Mouse (Mus musculus) stomach, embryonic 14.5 days (tissue): ENCODE measurements at regions not wholly inside any gene's neighbourhood (a gene's known extent, or its start where the extent isn't known, plus 50 kb on each side); places are given as distances from the start of the nearest gene placed in this dataset.

ENCODE experiments used
- ATAC-seq: fragments of 200-750 bp; cut with Nextera tagmentation; 2 replicates; pipeline ENCODE4 v1.8.0; 2017; ENCODE audit warnings: low read depth, moderate TSS enrichment; ENCODE audit not compliant: insufficient number of reproducible peaks, insufficient read depth, low FRiP score
- H3K27ac ChIP-seq: fragments of 300-500 bp; sonication (generic); 2 replicates; pipeline ENCODE4 v1.5.1; 2014; ENCODE audit warnings: mild to moderate bottlenecking, low read length, moderate library complexity, mixed read lengths
- H3K27me3 ChIP-seq: fragments of 300-500 bp; sonication (generic); 2 replicates; pipeline ENCODE4 v1.6.1; 2014; ENCODE audit warnings: low read length, control low read depth, mixed read lengths; ENCODE audit not compliant: control insufficient read depth, insufficient read depth
- H3K36me3 ChIP-seq: fragments of 300-500 bp; sonication (generic); 2 replicates; pipeline ENCODE4 v1.6.1; 2014; ENCODE audit warnings: mild to moderate bottlenecking, control low read depth, low read length, moderate library complexity, mixed read lengths; ENCODE audit not compliant: control insufficient read depth, insufficient read depth
- H3K4me1 ChIP-seq: fragments of 300-500 bp; sonication (generic); 2 replicates; pipeline ENCODE4 v1.6.1; 2014; ENCODE audit warnings: low read length, control low read depth, mixed read lengths; ENCODE audit not compliant: control insufficient read depth, insufficient read depth
- H3K4me2 ChIP-seq: fragments of 300-500 bp; sonication (generic); replicated peaks from 2 replicates; pipeline ENCODE4 v1.6.1; 2014; ENCODE audit warnings: low read depth, low read length, control low read depth
- H3K4me3 ChIP-seq: fragments of 300-500 bp; sonication (generic); 2 replicates; pipeline ENCODE4 v1.5.1; 2014; ENCODE audit warnings: low read depth, low read length, control low read depth
- H3K9ac ChIP-seq: fragments of 300-500 bp; sonication (generic); replicated peaks from 2 replicates; pipeline ENCODE4 v1.6.1; 2014; ENCODE audit warnings: low read depth, mild to moderate bottlenecking, control low read depth, low read length, moderate library complexity, mixed read lengths
- H3K9me3 ChIP-seq: fragments of 300-500 bp; sonication (generic); 2 replicates; pipeline ENCODE4 v1.6.1; 2016; ENCODE audit warnings: low read depth, low read length, control low read depth; ENCODE audit not compliant: control insufficient read depth
- WGBS: fragments of 180-500 bp; shearing (Covaris S2); extraction: QIAGEN DNeasy Blood & Tissue Kit; methylation state at CpG from one replicate; pipeline ENCODE4 v1.1.7; 2014; 5-methylcytosine and 5-hydroxymethylcytosine counted together

DNA sequence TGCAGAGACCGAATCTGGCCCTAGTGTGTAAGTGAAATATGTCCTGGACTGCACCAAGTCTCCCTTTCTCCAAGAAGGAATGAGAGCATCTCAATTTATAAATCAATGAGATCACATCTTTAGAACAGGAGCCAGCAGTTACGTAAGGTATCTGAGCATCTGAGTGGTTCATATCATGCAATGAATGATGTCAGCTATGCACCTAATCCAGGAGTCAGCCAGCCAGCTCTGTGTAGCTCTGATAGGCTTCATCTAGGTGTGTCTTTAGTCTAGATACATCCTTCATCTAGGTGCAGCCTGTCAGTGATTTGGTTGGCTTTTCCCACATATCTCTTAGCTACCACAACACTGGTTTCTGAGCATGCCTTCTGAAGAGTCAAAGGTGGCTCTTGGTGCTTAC is 95.8 kb downstream of the Cops8 start:
- H3K9me3 ChIP-seq, result no peaks in the 10 kb centered on the region
- H3K4me3 ChIP-seq, result no peak overlapping the region
- no peaks in the 10 kb centered on the region for H3K36me3 ChIP-seq
- no peak for ATAC-seq
- H3K9ac ChIP-seq, result no peak overlapping the region
- no peak overlapping the region for H3K27ac ChIP-seq
- H3K4me1 ChIP-seq, result no peaks in the 10 kb centered on the region
- 92% methylated on average over 2 of the region's 2 CpGs for WGBS
- no peak overlapping the region for H3K4me2 ChIP-seq
- no peaks in the 10 kb centered on the region for H3K27me3 ChIP-seq

DNA sequence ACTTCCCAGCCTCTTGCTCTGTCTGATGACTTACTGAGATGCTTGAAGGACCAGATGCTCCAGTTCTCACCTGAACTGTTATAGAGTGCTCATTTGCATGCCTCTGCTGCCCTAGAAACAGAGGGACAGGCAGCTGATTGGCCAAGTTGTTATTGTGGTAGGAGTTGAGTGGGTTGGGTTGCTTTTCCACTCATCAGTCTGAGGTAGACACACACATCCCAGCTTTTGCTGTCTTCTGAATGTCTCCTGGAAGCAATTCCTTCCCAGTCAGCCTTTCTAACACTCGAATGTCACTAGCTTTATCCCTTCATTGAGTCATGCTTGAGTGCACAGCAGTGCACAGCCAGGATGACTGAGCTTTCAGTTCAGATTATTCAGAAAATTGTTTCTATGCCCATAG is 99.0 kb downstream of the Cops8 start:
- no peak overlapping the region for H3K27ac ChIP-seq
- H3K4me1 ChIP-seq, result no peaks in the 10 kb centered on the region
- no peak overlapping the region for H3K4me2 ChIP-seq
- 89% methylated on average over 1 of the region's 1 CpGs for WGBS
- no peak for ATAC-seq
- H3K4me3 ChIP-seq, result no peak overlapping the region
- H3K9me3 ChIP-seq, result no peaks in the 10 kb centered on the region
- H3K9ac ChIP-seq, result no peak overlapping the region
- no peaks in the 10 kb centered on the region for H3K27me3 ChIP-seq
- H3K36me3 ChIP-seq, result no peaks in the 10 kb centered on the region

DNA sequence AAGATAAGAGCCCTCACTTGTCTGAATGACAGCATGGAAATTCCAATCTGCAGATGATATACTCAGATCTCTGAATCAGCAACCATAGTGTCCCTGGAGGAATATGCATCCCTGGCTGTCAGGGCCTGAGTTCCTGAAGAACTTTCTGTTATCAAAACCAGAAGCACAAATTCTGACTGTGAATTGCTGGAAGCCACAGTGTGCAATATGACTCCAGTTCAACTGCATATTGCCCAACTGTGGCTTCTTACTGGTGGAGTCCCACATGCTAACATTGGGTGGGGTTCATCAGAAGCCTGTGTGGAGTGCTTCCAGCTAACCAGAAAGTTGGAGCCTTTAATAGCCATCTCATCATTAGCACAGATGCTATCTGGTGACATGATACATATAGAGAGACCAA is 103.6 kb downstream of the Cops8 start:
- Histone ChIP-seq H3K4me3 (no peak overlapping the region), H3K9me3 (no peaks in the 10 kb centered on the region; the same call in 1 of the 2 replicates), H3K27ac (no peak overlapping the region), H3K4me2 (no peak overlapping the region), H3K9ac (no peak overlapping the region), H3K27me3 (no peaks in the 10 kb centered on the region), H3K4me1 (no peaks in the 10 kb centered on the region), H3K36me3 (no peaks in the 10 kb centered on the region)
- no peak for ATAC-seq

DNA sequence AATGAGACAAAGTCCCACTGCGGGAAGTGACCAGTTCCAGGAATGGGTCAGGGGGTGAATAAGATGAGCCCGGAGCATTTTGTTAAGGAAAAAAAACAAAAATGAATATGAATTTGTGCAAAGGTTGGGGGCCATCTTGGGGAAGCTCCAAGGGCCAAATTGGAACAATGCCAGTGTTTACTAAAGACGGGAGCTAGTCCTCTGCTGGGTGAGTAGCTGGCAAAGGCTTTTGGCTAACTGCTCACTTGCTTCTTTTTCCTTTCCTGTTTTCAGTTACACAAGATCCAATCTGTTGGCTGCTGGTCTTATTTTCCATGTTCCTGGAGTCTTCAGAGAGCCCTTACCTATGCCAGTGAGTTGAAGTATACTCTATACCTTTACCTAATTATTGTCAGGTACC is 107.0 kb downstream of the Cops8 start:
- Histone ChIP-seq H3K9ac (no peak overlapping the region), H3K4me3 (no peak overlapping the region), H3K36me3 (no peaks in the 10 kb centered on the region), H3K4me1 (no peaks in the 10 kb centered on the region), H3K4me2 (no peak overlapping the region), H3K9me3 (no peaks in the 10 kb centered on the region; the same call in 1 of the 2 replicates), H3K27ac (no peak overlapping the region), H3K27me3 (no peaks in the 10 kb centered on the region)
- WGBS, result 61% methylated on average over 3 of the region's 3 CpGs
- ATAC-seq, result no peak

DNA sequence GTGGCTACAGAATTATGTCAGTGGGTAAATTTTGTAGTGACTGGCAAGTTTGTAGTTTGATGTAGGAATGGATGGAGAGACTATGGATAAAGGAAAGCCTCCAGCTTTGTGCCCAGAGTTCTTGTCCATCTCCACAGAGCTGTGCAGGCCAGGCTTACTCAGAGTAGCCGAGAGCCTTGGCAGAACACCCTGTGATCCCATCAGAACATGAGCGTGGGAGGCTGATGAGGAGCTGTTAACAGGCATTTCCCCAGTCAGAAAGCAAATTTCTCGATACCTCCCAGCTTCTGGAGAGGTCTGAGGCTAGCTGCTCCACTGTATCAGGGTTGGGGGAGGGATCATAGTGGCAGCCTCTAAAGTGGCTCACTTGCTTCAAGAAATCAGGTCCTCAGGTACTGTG is 107.8 kb downstream of the Cops8 start:
- H3K9ac ChIP-seq, result no peak overlapping the region
- H3K4me3 ChIP-seq, result no peak overlapping the region
- ATAC-seq, result no peak
- H3K36me3 ChIP-seq, result no peaks in the 10 kb centered on the region
- no peaks in the 10 kb centered on the region; the same call in 1 of the 2 replicates for H3K9me3 ChIP-seq
- H3K4me1 ChIP-seq, result no peaks in the 10 kb centered on the region
- no peak overlapping the region for H3K27ac ChIP-seq
- no peak overlapping the region for H3K4me2 ChIP-seq
- WGBS, result 78% methylated on average over 3 of the region's 3 CpGs
- no peaks in the 10 kb centered on the region for H3K27me3 ChIP-seq

DNA sequence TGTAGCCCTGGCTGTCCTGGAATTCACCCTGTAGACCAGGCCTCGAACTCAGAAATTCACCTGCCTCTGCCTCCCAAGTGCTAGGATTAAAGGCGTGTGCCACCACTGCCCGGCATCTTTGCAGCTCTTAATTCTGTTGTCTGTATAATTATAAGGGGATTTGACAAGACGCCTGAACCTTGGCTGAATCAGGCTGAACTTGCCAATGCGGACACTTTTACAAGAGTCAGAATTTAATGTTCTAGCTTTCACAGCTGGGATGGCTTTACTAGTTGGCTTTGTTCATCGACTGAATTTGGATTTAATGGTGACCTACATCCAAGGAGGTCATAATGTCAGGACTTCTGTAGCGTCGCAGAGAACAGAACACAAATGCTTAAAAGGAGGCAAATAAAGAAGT is 108.3 kb downstream of the Cops8 start:
- Histone ChIP-seq H3K4me2 (no peak overlapping the region), H3K27ac (no peak overlapping the region), H3K4me1 (no peaks in the 10 kb centered on the region), H3K9ac (no peak overlapping the region), H3K9me3 (no peaks in the 10 kb centered on the region; the same call in 1 of the 2 replicates), H3K27me3 (no peaks in the 10 kb centered on the region), H3K36me3 (no peaks in the 10 kb centered on the region), H3K4me3 (no peak overlapping the region)
- no peak for ATAC-seq
- WGBS, result 83% methylated on average over 8 of the region's 8 CpGs
